Mouse (Mus musculus) T-helper 2 cell (primary cell): Measurements from ENCODE around the gene Acyp1.

Experiments used
- in situ Hi-C: fragments of 300-600 bp; cut with MboI, MseI; formaldehyde crosslinking; loops from one replicate; pipeline ENCODE4 v1.15.1; 2025; ENCODE audit warnings: high pct_unique_total_duplicates

The Acyp1 gene

GRCm38 (mm10) chr12:85284996-85285395 is 3.2 kb downstream of the Acyp1 start:
- in situ Hi-C loops = loop anchor here (5.0 to 25.0 kb wide), 2 partner anchors 68 to 123 kb away; partner anchors contain the start of genes Eif2b2 and Rps6kl1

- in situ Hi-C loops = loop anchor here (5.0 to 25.0 kb wide), 2 partner anchors 67 to 122 kb away; partner anchors contain the start of genes Eif2b2 and Rps6kl1
Measured at GRCm38 (mm10) chr12:85284331-85284730, 3.9 kb downstream of the Acyp1 start.

- in situ Hi-C loops = loop anchor here (5.0 to 25.0 kb wide), 2 partner anchors 64 to 119 kb away; partner anchors contain the start of genes Eif2b2 and Rps6kl1
Measured at GRCm38 (mm10) chr12:85281756-85282155, 6.5 kb downstream of the Acyp1 start.

GRCm38 (mm10) chr12:85280845-85281651 is 7.2 kb downstream of the Acyp1 start:
- in situ Hi-C loops = loop anchor here (5.0 to 25.0 kb wide), 2 partner anchors 64 to 119 kb away; partner anchors contain the start of genes Eif2b2 and Rps6kl1

- in situ Hi-C loops = loop anchor here (5.0 to 25.0 kb wide), 2 partner anchors 63 to 118 kb away; partner anchors contain the start of genes Eif2b2 and Rps6kl1
Measured at GRCm38 (mm10) chr12:85280105-85280844, 8.0 kb downstream of the Acyp1 start.

- in situ Hi-C loops = loop anchor here (5.0 to 25.0 kb wide), 3 partner anchors 62 to 1105 kb away; partner anchors contain the start of genes Eif2b2 and Rps6kl1
Measured at GRCm38 (mm10) chr12:85279396-85280080, 8.7 kb downstream of the Acyp1 start.

GRCm38 (mm10) chr12:85278919-85279318 is 9.3 kb downstream of the Acyp1 start:
- in situ Hi-C loops = loop anchor here (10.0 to 25.0 kb wide), 2 partner anchors 117 to 1104 kb away; partner anchors contain the start of gene Rps6kl1

- in situ Hi-C loops = loop anchor here (10.0 to 25.0 kb wide), 2 partner anchors 114 to 1101 kb away; partner anchors contain the start of gene Rps6kl1
Measured at GRCm38 (mm10) chr12:85276273-85276672, 12.0 kb downstream of the Acyp1 start.

GRCm38 (mm10) chr12:85273508-85273907 is 14.7 kb downstream of the Acyp1 start:
- in situ Hi-C loops = loop anchor here (10.0 kb wide), 1 partner anchor 1099 kb away; no protein-coding TSS in a partner anchor

GRCm38 (mm10) chr12:85271843-85272206 is 16.4 kb downstream of the Acyp1 start:
- in situ Hi-C loops = loop anchor here (10.0 kb wide), 1 partner anchor 1097 kb away; no protein-coding TSS in a partner anchor

GRCm38 (mm10) chr12:85271132-85271842 is 17.0 kb downstream of the Acyp1 start:
- in situ Hi-C loops = loop anchor here (10.0 kb wide), 1 partner anchor 1096 kb away; no protein-coding TSS in a partner anchor

- in situ Hi-C loops = loop anchor here (10.0 kb wide), 1 partner anchor 1096 kb away; no protein-coding TSS in a partner anchor
Measured at GRCm38 (mm10) chr12:85270319-85270718, 17.9 kb downstream of the Acyp1 start, which contains the start of gene Mlh3. Gene Mlh3 (minus strand): TSS chr12:85270599.

GRCm38 (mm10) chr12:85269821-85270220 is 18.4 kb downstream of the Acyp1 start:
- in situ Hi-C loops = loop anchor here (10.0 kb wide), 1 partner anchor 1095 kb away; no protein-coding TSS in a partner anchor

- in situ Hi-C loops = no loop called here
Measured at GRCm38 (mm10) chr12:85266248-85266647, 22.0 kb downstream of the Acyp1 start.

- in situ Hi-C loops = no loop called here
Measured at GRCm38 (mm10) chr12:85264940-85265339, 23.3 kb downstream of the Acyp1 start.

GRCm38 (mm10) chr12:85264531-85264930 is 23.7 kb downstream of the Acyp1 start:
- in situ Hi-C loops = no loop called here

- in situ Hi-C loops = no loop called here
Measured at GRCm38 (mm10) chr12:85263190-85263589, 25.0 kb downstream of the Acyp1 start.

- in situ Hi-C loops = no loop called here
Measured at GRCm38 (mm10) chr12:85262489-85262888, 25.7 kb downstream of the Acyp1 start.

GRCm38 (mm10) chr12:85257008-85257639 is 31.1 kb downstream of the Acyp1 start:
- in situ Hi-C loops = no loop called here
